Mouse (Mus musculus) forebrain, embryonic 12.5 days (tissue): ENCODE measurements around the gene Ddx55. TPM values are rescaled to one million over a fixed set of nuclear protein-coding genes. Genes with fewer than 3 reads are reported as not detected.
"Not testable (repeated sequence)": the region's sequence is repeated elsewhere in the genome, so short reads cannot be mapped to it uniquely, and the experiment has no call there.

Experiments
- ATAC-seq: fragments of 200-750 bp; cut with Nextera tagmentation; 2 replicates; pipeline ENCODE4 v1.8.0; 2017; ENCODE audit warnings: moderate TSS enrichment; ENCODE audit not compliant: low FRiP score
- H3K27ac ChIP-seq: fragments of 300-500 bp; sonication (generic); 2 replicates; pipeline ENCODE4 v1.5.1; 2016; ENCODE audit warnings: mild to moderate bottlenecking
- H3K27me3 ChIP-seq: fragments of 300-500 bp; sonication (generic); 2 replicates; pipeline ENCODE4 v1.6.1; 2016; ENCODE audit warnings: mild to moderate bottlenecking
- H3K36me3 ChIP-seq: fragments of 300-500 bp; sonication (generic); replicated peaks from 2 replicates; pipeline ENCODE4 v1.6.1; 2016; ENCODE audit warnings: mild to moderate bottlenecking
- H3K4me1 ChIP-seq: fragments of 300-500 bp; sonication (generic); 2 replicates; pipeline ENCODE4 v1.6.1; 2016
- H3K4me2 ChIP-seq: fragments of 300-500 bp; sonication (generic); 2 replicates; pipeline ENCODE4 v1.6.1; 2016; ENCODE audit warnings: mild to moderate bottlenecking, moderate library complexity
- H3K4me3 ChIP-seq: fragments of 300-500 bp; sonication (generic); replicated peaks from 2 replicates; pipeline ENCODE4 v1.5.1; 2016; ENCODE audit warnings: mild to moderate bottlenecking
- H3K9ac ChIP-seq: fragments of 300-500 bp; sonication (generic); 2 replicates; pipeline ENCODE4 v1.6.1; 2016; ENCODE audit warnings: mild to moderate bottlenecking
- H3K9me3 ChIP-seq: fragments of 300-500 bp; sonication (generic); 2 replicates; pipeline ENCODE4 v1.6.1; 2016
- WGBS: fragments of 180-500 bp; shearing (Covaris S2); methylation state at CpG from one replicate; pipeline ENCODE4 v1.1.7; 2016; 5-methylcytosine and 5-hydroxymethylcytosine counted together
- polyA plus RNA-seq: library from polyadenylated mRNA; unstranded; fragments of >200 nt; fragmentation: Nextera tagmentation; extraction: Ambion mirVana; gene quantifications from 2 replicates; pipeline ENCODE4 v1.2.1, GENCODE M21; 2016

Gene Ddx55
- polyA plus RNA-seq, 1 experiment from 2014 or later, result 19.3 TPM

GRCm38 (mm10) chr5:124592768-124593167 lies 40.1 kb downstream of the Ddx55 start:
- Histone ChIP-seq H3K4me3 (no peak overlapping the region), H3K27ac (no peak overlapping the region), H3K27me3 (no peaks in the 10 kb centered on the region), H3K4me1 (no peaks in the 10 kb centered on the region), H3K9ac (no peak overlapping the region), H3K9me3 (no peaks in the 10 kb centered on the region), H3K36me3 (peaks cover 75% of the 10 kb centered on the region), H3K4me2 (no peak overlapping the region)
- WGBS, result 94% methylated on average over 3 of the region's 3 CpGs
- no peak for ATAC-seq

- Histone ChIP-seq H3K9ac (peak overlapping the region; percentile 68), H3K36me3 (peaks cover 43% of the 10 kb centered on the region), H3K4me3 (peak overlapping the region; percentile 70), H3K4me2 (peak overlapping the region; percentile 95), H3K4me1 (peaks cover 17% of the 10 kb centered on the region), H3K9me3 (no peaks in the 10 kb centered on the region), H3K27me3 (no peaks in the 10 kb centered on the region), H3K27ac (0 out of 2 replicates have a peak overlapping the region, but pooled peaks have one; percentile 27)
- ATAC-seq, result peak; percentile 100
- 5% methylated on average over 30 of the region's 30 CpGs for WGBS
These were observed 45.8 kb downstream of the Ddx55 start for GRCm38 (mm10) chr5:124598224-124599174.

- Histone ChIP-seq H3K4me3 (peak overlapping the region; percentile 70; the same call in 1 of the 2 replicates), H3K4me1 (peaks cover 17% of the 10 kb centered on the region), H3K36me3 (peaks cover 31% of the 10 kb centered on the region)
- H3K27me3 ChIP-seq, H3K9me3 ChIP-seq, H3K27ac ChIP-seq, H3K9ac ChIP-seq, ATAC-seq, H3K4me2 ChIP-seq: not testable (repeated sequence)
- 68% methylated on average over 8 of the region's 8 CpGs for WGBS
These were observed 47.1 kb downstream of the Ddx55 start for GRCm38 (mm10) chr5:124599726-124600125.

GRCm38 (mm10) chr5:124602349-124602748 lies 49.7 kb downstream of the Ddx55 start:
- Histone ChIP-seq H3K9me3 (no peaks in the 10 kb centered on the region), H3K4me1 (peaks cover 17% of the 10 kb centered on the region), H3K4me3 (no peak overlapping the region), H3K27ac (no peak overlapping the region), H3K4me2 (no peak overlapping the region), H3K27me3 (no peaks in the 10 kb centered on the region), H3K9ac (no peak overlapping the region), H3K36me3 (peaks cover 21% of the 10 kb centered on the region)
- WGBS, result 75% methylated on average over 5 of the region's 5 CpGs
- no peak for ATAC-seq

GRCm38 (mm10) chr5:124604296-124604695 lies 51.6 kb downstream of the Ddx55 start:
- Histone ChIP-seq H3K27me3 (no peaks in the 10 kb centered on the region), H3K4me2 (no peak overlapping the region), H3K9me3 (no peaks in the 10 kb centered on the region), H3K27ac (no peak overlapping the region), H3K4me1 (peaks cover 7% of the 10 kb centered on the region), H3K9ac (no peak overlapping the region), H3K4me3 (no peak overlapping the region), H3K36me3 (peaks cover 36% of the 10 kb centered on the region)
- 94% methylated on average over 4 of the region's 4 CpGs for WGBS
- ATAC-seq, result no peak

GRCm38 (mm10) chr5:124605041-124605622 lies 52.5 kb downstream of the Ddx55 start:
- H3K4me2 ChIP-seq, result no peak overlapping the region
- no peaks in the 10 kb centered on the region; the same call in 1 of the 2 replicates for H3K4me1 ChIP-seq
- H3K36me3 ChIP-seq, result peaks cover 36% of the 10 kb centered on the region
- no peak overlapping the region for H3K27ac ChIP-seq
- no peak for ATAC-seq
- H3K4me3 ChIP-seq, result no peak overlapping the region
- no peaks in the 10 kb centered on the region for H3K27me3 ChIP-seq
- H3K9ac ChIP-seq, result no peak overlapping the region
- no peaks in the 10 kb centered on the region for H3K9me3 ChIP-seq
- 86% methylated on average over 17 of the region's 17 CpGs for WGBS

GRCm38 (mm10) chr5:124610965-124611364 lies 58.3 kb downstream of the Ddx55 start:
- Histone ChIP-seq H3K27ac (no peak overlapping the region), H3K27me3 (no peaks in the 10 kb centered on the region), H3K9me3 (no peaks in the 10 kb centered on the region), H3K4me1 (no peaks in the 10 kb centered on the region), H3K36me3 (peaks cover 45% of the 10 kb centered on the region), H3K9ac (no peak overlapping the region), H3K4me3 (no peak overlapping the region), H3K4me2 (no peak overlapping the region)
- no peak for ATAC-seq
- 70% methylated on average over 10 of the region's 10 CpGs for WGBS

- Histone ChIP-seq H3K27ac (no peak overlapping the region), H3K4me1 (no peaks in the 10 kb centered on the region), H3K36me3 (peaks cover 27% of the 10 kb centered on the region), H3K27me3 (no peaks in the 10 kb centered on the region), H3K4me3 (no peak overlapping the region), H3K4me2 (no peak overlapping the region), H3K9ac (no peak overlapping the region), H3K9me3 (no peaks in the 10 kb centered on the region)
- ATAC-seq, result no peak
- WGBS, result 92% methylated on average over 11 of the region's 11 CpGs
These were observed 62.0 kb downstream of the Ddx55 start for GRCm38 (mm10) chr5:124614709-124615108.

- Histone ChIP-seq H3K27ac (no peak overlapping the region), H3K4me2 (no peak overlapping the region), H3K9ac (no peak overlapping the region), H3K36me3 (peaks cover 22% of the 10 kb centered on the region; the same call in 1 of the 2 replicates), H3K27me3 (no peaks in the 10 kb centered on the region), H3K4me3 (no peak overlapping the region), H3K4me1 (no peaks in the 10 kb centered on the region), H3K9me3 (no peaks in the 10 kb centered on the region)
- WGBS, result 87% methylated on average over 10 of the region's 10 CpGs
- ATAC-seq, result no peak
These were observed 66.0 kb downstream of the Ddx55 start for GRCm38 (mm10) chr5:124618711-124619110.

Other genes with a start within 250 kb of the Ddx55 start
- 24.4 and 24.7 TPM in 2 replicates for gene Mphosph9, start 224.9 kb upstream of the Ddx55 start, polyA plus RNA-seq
- 19.2 and 23.0 TPM in 2 replicates for gene 2810006K23Rik, start 224.8 kb upstream of the Ddx55 start, polyA plus RNA-seq
- gene Cdk2ap1, start 189.8 kb upstream of the Ddx55 start, polyA plus RNA-seq, result 81.1 and 105 TPM in 2 replicates
- gene Sbno1, start 126.9 kb upstream of the Ddx55 start, polyA plus RNA-seq, result 102 and 109 TPM in 2 replicates
- gene Kmt5a, start 112.9 kb upstream of the Ddx55 start, polyA plus RNA-seq, result 41.9 and 59.7 TPM in 2 replicates
- gene Rilpl2, start 74.5 kb upstream of the Ddx55 start, polyA plus RNA-seq, result 18.6 and 20.4 TPM in 2 replicates
- 32.0 and 33.1 TPM in 2 replicates for gene Snrnp35, start 69.7 kb upstream of the Ddx55 start, polyA plus RNA-seq
- 17.4 and 17.8 TPM in 2 replicates for gene Rilpl1, start 21.5 kb upstream of the Ddx55 start, polyA plus RNA-seq
- gene Tmed2, start 12.2 kb upstream of the Ddx55 start, polyA plus RNA-seq, result 404 and 414 TPM in 2 replicates
- gene Eif2b1, start 26.3 kb downstream of the Ddx55 start, polyA plus RNA-seq, result 68.2 and 73.1 TPM in 2 replicates
- 72.0 and 73.4 TPM in 2 replicates for gene Gtf2h3, start 26.3 kb downstream of the Ddx55 start, polyA plus RNA-seq
- gene Atp6v0a2, start 75.7 kb downstream of the Ddx55 start, polyA plus RNA-seq, result 50.5 and 53.3 TPM in 2 replicates
- 0.11 and 0.37 TPM in 2 replicates for gene Dnah10, start 172.2 kb downstream of the Ddx55 start, polyA plus RNA-seq